Mouse (Mus musculus) bone marrow macrophage, adult 2 months (primary cell): ENCODE data around the gene Krt83. TPM values are rescaled to one million over a fixed set of nuclear protein-coding genes. Genes with fewer than 3 reads are reported as not detected.

Experiments used
- H3K27ac ChIP-seq: 2 replicates; pipeline ENCODE4 v1.5.1; 2012; ENCODE audit warnings: low read depth, low read length; ENCODE audit not compliant: insufficient read depth
- H3K4me1 ChIP-seq: 2 replicates; pipeline ENCODE4 v1.6.1; 2012; ENCODE audit warnings: low read length; ENCODE audit not compliant: control insufficient read depth, insufficient read depth
- H3K4me3 ChIP-seq: 2 replicates; pipeline ENCODE4 v1.5.1; 2012; ENCODE audit warnings: mild to moderate bottlenecking, low read length, moderate library complexity; ENCODE audit not compliant: insufficient read depth
- CTCF ChIP-seq: IDR thresholded peaks from 2 replicates; pipeline ENCODE4 v1.5.1; 2012; ENCODE audit warnings: low read depth, mild to moderate bottlenecking, low read length, moderate library complexity
- POLR2A ChIP-seq: IDR thresholded peaks from 2 replicates; pipeline ENCODE4 v1.6.1; 2012; ENCODE audit warnings: mild to moderate bottlenecking, low read depth, low read length, borderline replicate concordance
- polyA plus RNA-seq: library from polyadenylated mRNA; stranded (reverse); fragments of >200 nt; gene quantifications from 2 replicates; pipeline ENCODE4 v1.2.4, GENCODE M21; 2012; ENCODE audit not compliant: missing spikeins, insufficient read depth, insufficient read length

Krt83 gene
- polyA plus RNA-seq, 1 experiment = not detected

DNA sequence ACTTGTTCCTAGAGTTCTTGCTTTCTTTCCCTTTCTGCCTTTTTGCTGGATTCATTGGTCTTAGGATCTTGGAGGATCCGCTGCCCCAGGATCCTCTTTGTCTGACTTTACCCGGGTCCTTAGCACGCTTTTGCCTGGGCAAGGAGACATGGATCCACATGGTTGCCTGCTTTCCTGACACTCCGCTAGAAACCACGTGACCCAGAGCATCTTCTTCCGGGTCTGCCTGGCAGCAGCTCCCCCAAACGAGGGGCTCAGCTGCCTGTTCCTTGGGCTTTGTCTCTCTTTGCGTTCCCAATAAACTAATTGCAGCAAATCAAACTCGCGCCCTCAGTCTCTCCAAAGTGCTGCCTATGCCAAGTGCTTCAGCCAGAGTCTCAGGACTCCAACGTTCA is 11.6 kb downstream of the Krt83 start:
- H3K4me3 ChIP-seq = no peak overlapping the region
- TF ChIP-seq POLR2A = no peak
- TF ChIP-seq CTCF = no peak

DNA sequence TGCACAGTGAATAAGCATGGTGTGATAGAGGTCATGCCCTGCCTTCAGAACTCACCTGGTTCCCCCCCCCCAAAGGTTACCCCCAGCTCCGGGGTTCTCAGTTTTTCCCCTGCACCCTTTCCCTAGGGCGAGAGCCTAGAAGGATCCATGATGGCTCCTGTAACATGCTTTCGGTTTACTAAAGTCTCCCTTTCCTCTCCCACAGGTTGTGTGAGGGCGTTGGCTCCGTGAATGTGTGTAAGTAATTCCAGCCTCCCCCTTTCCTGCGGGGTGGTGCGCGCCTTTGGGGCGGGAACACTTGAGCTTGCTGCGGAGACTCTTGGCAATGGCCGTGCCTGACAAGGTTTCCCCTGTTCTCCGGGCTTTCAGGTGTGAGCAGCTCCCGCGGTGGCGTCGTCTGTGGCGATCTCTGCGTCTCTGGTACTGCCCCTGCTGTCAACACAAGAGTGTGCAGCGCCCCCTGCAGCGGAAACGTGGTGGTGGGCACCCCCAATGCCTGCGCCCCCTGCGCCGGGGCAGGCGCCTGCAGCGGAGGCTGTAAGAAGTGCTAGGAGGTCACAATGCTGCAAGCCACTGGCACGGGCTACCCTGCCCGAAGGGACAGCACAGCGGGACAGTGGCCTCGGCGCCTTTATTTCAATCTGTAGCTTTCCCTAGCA is 12.2 kb downstream of the Krt83 start:
- no peaks in the 10 kb centered on the region for H3K4me1 ChIP-seq
- no peak for TF ChIP-seq POLR2A
- TF ChIP-seq CTCF = no peak
- H3K4me3 ChIP-seq = no peak overlapping the region
- no peak overlapping the region for H3K27ac ChIP-seq

More for the DNA sequence above, 11.6 kb downstream of the Krt83 start:
- Histone ChIP-seq H3K4me1 (no peaks in the 10 kb centered on the region), H3K27ac (no peak overlapping the region)

DNA sequence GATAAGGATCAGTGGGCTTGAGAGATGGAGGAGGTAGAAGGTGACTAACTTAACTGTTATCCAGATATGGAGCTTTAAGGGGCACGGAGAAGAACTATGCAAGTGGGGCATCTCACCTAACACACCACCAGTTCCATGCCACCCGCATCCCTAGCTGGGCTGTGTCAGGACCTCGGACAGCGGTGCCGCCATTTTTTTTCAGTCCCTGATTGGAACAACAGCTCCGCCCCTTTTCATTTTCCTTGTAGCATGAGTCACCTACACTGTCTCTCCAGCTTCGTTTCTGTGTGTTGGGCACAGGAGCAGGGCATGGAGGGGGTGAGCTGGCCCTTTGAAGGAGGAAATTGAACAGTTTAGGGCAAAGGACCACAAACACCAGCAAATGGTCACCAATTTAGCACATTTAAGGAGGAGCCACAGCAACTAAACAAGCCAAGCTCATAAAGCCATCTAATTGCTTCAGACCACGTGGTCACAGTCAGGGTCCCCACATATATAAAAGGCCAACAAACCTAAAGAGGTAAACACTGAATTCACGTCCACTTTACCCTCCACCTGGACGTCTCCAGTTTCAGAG is 18.3 kb downstream of the Krt83 start, which contains the start of gene Krt86:
Krt86 (plus strand) TSS at position 527 of the 577 bp plus-strand sequence.
- Histone ChIP-seq H3K4me3 (no peak within 1 kb of the TSS), H3K27ac (no peak within 1 kb of the TSS), H3K4me1 (no peaks in the 10 kb centered on the region)
- TF ChIP-seq CTCF (no peak), POLR2A (no peak)

DNA sequence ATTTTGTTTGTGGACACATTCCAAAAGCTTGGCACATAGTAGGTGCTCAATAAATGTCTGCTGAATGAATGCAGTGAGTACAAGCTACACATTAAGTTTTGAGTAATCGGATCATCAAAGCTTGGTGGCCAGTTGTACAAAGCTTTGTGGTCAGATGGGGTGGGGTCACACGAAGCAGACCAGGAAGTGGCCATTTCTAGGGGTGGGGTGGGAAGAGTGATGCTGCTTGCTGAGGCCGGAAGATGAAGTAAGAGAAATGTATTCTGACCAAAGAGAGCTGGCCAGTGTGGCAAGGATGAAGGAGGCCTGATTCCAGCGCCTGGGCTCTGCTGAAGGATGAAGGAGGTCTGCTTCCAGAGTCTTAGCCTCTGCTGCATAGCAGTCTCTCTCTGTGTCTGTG is 22.2 kb downstream of the Krt83 start:
- H3K27ac ChIP-seq = no peak overlapping the region
- no peaks in the 10 kb centered on the region for H3K4me1 ChIP-seq
- H3K4me3 ChIP-seq = no peak overlapping the region
- TF ChIP-seq POLR2A (no peak), CTCF (no peak)

DNA sequence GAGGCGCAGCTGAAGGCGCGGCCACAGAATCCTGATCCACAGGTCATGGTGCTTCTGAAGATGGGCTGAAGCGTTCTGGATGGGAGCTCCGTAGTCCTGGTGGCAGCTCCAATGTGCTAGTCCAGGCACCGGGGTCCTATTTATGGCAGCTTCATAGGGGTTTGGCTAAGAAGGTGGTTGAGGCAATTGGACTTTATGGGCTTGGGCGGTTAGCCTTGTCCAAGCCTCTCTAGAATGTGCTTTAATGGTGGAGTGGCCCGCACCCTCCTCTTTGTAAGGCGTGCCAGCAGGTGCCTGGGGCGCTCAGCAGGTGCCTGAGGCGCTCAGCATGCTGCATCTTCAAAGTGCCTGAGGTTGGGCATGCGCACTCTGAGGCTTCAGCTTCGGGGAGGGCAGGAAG is 27.7 kb downstream of the Krt83 start, which contains the start of gene Krt81:
Krt81 (minus strand) TSS at position 101 of the 400 bp plus-strand sequence.
- Histone ChIP-seq H3K27ac (no peak within 1 kb of the TSS), H3K4me3 (no peak within 1 kb of the TSS), H3K4me1 (no peaks in the 10 kb centered on the region)
- TF ChIP-seq CTCF (no peak), POLR2A (no peak)

DNA sequence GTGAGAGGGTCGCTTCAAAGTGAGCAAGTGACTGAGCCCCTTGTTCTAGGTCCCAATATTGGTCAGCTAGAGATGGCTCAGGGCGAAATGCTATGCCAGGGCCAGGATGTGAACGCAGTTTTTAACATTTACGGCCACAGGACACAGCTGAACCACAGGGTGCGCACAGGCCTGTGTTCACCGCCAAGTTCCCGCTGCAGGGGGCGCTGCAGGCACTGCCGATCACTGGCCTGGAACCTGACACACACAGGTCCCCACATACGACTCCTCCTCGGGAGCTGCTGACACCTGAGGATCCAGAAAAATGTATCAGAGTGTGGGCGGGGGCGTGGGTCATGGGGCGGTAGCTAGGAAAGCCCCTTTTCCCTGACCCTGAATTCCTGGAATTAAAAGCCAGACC is 32.0 kb downstream of the Krt83 start:
- Histone ChIP-seq H3K4me1 (no peaks in the 10 kb centered on the region), H3K4me3 (no peak overlapping the region), H3K27ac (no peak overlapping the region)
- TF ChIP-seq POLR2A (no peak), CTCF (0 out of 2 replicates have a peak, but pooled peaks have one; percentile 21)

DNA sequence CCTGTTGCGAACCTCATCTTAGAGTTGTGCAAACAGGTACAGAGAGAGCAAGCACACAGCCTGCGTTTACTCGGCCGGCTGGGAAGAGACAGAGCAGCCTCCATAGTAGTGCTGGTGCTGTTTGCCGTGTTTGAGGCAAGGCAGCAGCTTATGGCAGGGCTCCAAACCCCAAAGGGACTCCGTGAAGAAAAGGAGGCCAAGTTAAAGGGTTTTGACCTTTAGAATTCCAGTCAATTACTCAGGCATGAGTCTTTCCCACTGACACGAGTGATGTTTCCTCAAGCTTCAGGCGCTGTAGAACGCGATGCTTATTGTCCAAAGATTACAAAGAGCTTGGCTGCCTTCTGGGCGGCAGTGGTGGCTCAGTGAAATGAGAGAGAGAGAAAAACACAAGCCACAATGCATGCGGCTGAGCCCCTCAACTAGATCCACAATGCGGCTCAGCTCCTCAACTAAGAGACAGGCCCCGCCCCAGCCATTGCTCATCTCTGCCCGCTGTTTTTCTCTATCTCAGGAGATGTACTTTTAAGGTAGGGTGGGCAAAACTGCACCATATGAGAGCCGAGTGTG is 32.9 kb downstream of the Krt83 start:
- no peak for TF ChIP-seq CTCF
- TF ChIP-seq POLR2A = no peak
- Histone ChIP-seq H3K27ac (no peak overlapping the region), H3K4me1 (no peaks in the 10 kb centered on the region), H3K4me3 (no peak overlapping the region)

DNA sequence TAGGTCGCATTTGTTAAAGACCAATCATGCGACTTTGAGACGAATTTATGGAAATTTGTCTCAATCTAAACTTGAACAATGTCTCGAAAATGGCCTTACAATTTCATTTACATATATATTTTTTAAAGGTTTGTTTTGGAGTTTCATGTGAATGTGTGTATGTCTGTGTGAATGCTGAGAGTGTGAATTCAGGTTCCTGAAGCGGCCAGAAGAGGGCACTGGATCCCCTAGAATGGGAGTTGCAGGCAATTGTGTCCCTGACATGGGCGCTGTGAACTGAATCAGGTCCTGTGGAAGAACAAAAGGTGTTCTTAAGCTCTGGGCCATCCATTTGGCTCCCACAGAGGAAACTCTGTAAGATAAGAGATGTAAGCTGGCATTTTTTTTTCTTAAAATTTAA is 35.4 kb downstream of the Krt83 start:
- TF ChIP-seq POLR2A = no peak
- TF ChIP-seq CTCF = no peak

DNA sequence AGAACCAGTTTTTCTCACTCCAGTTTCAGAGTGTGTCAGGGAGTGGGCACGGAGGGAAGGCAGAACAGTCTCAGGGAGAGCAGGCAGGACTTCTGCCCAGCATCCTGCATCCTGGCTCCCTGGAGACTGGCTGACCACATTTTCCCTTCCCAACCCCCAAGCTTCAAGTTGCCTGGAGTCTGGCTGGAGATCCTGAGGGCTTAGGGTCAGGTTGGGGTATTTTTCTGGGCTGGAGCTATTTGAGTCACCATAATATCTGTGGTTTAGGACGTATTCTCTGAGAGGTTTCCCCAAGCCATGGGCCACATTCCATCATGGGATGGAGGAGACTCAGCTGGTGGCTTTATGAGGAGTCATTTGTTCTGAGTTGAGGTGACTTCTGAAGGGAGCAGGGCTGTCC is 36.0 kb downstream of the Krt83 start:
- H3K4me3 ChIP-seq = no peak overlapping the region
- no peaks in the 10 kb centered on the region for H3K4me1 ChIP-seq
- TF ChIP-seq CTCF (no peak), POLR2A (no peak)
- H3K27ac ChIP-seq = no peak overlapping the region

More for the DNA sequence above, 35.4 kb downstream of the Krt83 start:
- Histone ChIP-seq H3K4me1 (no peaks in the 10 kb centered on the region), H3K4me3 (no peak overlapping the region), H3K27ac (no peak overlapping the region)

DNA sequence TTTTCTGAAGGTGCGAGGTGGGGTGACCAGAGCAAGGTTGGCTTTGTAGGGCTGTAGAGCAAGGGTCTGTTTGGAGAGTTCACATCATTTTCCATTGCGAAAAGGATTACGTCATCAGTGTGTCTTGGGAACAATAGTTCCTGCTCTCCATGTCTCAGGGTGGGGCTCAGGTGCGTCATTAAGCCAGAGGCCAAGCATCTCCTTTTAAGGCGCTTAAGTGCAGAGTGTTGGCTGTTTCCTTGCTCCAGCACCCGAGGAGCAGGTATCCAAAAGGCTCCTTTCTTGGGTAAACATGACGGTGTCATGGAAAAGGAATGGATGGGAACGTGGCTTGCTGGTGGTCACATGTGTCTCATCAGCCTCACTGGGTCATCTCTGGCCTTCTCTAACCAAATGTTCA is 36.5 kb downstream of the Krt83 start:
- no peak overlapping the region for H3K27ac ChIP-seq
- no peaks in the 10 kb centered on the region for H3K4me1 ChIP-seq
- TF ChIP-seq CTCF (no peak), POLR2A (no peak)
- H3K4me3 ChIP-seq = no peak overlapping the region
